ENCODE assay signal across 23 mouse cellular contexts in genomic region chr14:121541262-121541661, GRCm38 (mm10). TPM values are rescaled to one million over a fixed set of nuclear protein-coding genes. Genes with fewer than 3 reads are reported as not detected.
"Had no signal": no experiment of that assay in that cellular context is flagged by ENCODE, and none has a peak within 500 bp of the region (broad histone marks: within the 10 kb centered on the region; RNA-seq: fewer than 3 reads in every experiment).

No protein-coding gene starts in this region.

- ATAC-seq: liver, embryonic 12.5 days; midbrain, embryonic 15.5 days had no signal

- H3K36me3 ChIP-seq: liver, embryonic 12.5 days; liver, embryonic 15.5 days; midbrain, embryonic 12.5 days; midbrain, embryonic 15.5 days; neural tube, embryonic 12.5 days had no signal

- H3K27me3 ChIP-seq: kidney, embryonic 15.5 days; limb, embryonic 13.5 days; liver, embryonic 12.5 days; liver, embryonic 15.5 days; midbrain, embryonic 12.5 days; midbrain, embryonic 15.5 days; neural tube, embryonic 12.5 days had no signal

- H3K27ac ChIP-seq: kidney, embryonic 15.5 days; limb, embryonic 10.5 days; limb, embryonic 13.5 days; liver, embryonic 12.5 days; liver, embryonic 15.5 days; macrophage; midbrain, embryonic 12.5 days; midbrain, embryonic 15.5 days; neural tube, embryonic 12.5 days; stomach, postnatal 0 days had no signal

- H3K4me2 ChIP-seq: kidney, embryonic 15.5 days; limb, embryonic 13.5 days; liver, embryonic 12.5 days; liver, embryonic 15.5 days; midbrain, embryonic 12.5 days; midbrain, embryonic 15.5 days; neural tube, embryonic 12.5 days had no signal

- H3K9me3 ChIP-seq: kidney, embryonic 15.5 days; limb, embryonic 10.5 days; liver, embryonic 12.5 days; liver, embryonic 15.5 days; midbrain, embryonic 12.5 days; midbrain, embryonic 15.5 days; neural tube, embryonic 12.5 days had no signal

- H3K4me1 ChIP-seq: kidney, embryonic 15.5 days; limb, embryonic 10.5 days; limb, embryonic 13.5 days; liver, embryonic 12.5 days; liver, embryonic 15.5 days; midbrain, embryonic 12.5 days; midbrain, embryonic 15.5 days; neural tube, embryonic 12.5 days had no signal

- DNase-seq: kidney, adult 8-10 months; kidney, postnatal 10 days; kidney, postnatal 36 days; liver; lung, adult 18-20 months; thymus, adult 2 months; thymus, postnatal 14 days; thymus, postnatal 4 days had no signal

- H3K4me3 ChIP-seq: kidney, embryonic 15.5 days; limb, embryonic 10.5 days; limb, embryonic 13.5 days; liver, embryonic 12.5 days; liver, embryonic 15.5 days; midbrain, embryonic 12.5 days; midbrain, embryonic 15.5 days; neural tube, embryonic 12.5 days had no signal

- H3K9ac ChIP-seq: kidney, embryonic 15.5 days; limb, embryonic 13.5 days; liver, embryonic 12.5 days; liver, embryonic 15.5 days; midbrain, embryonic 12.5 days; midbrain, embryonic 15.5 days; neural tube, embryonic 12.5 days had no signal

RNA-seq across cellular contexts. Expression of gene Slc15a1, which starts 36.2 kb away (rescaled TPM):
- total RNA-seq: layer of hippocampus, adult 18-20 months; left cerebral cortex, adult 8-10 months; megakaryocyte, adult 5-6 weeks had no signal
- polyA plus RNA-seq: limb, embryonic 10.5 days; limb, embryonic 13.5 days; liver, embryonic 12.5 days; liver, embryonic 15.5 days; macrophage; midbrain, embryonic 12.5 days; neural tube, embryonic 12.5 days; spleen, adult 2 months; stomach, embryonic 14.5 days had no signal
